Mouse (Mus musculus): Measurements from ENCODE around the gene Ube2s.
"Not testable (repeated sequence)": the region's sequence is repeated elsewhere in the genome, so short reads cannot be mapped to it uniquely, and the experiment has no call there.

Gene Ube2s

DNA sequence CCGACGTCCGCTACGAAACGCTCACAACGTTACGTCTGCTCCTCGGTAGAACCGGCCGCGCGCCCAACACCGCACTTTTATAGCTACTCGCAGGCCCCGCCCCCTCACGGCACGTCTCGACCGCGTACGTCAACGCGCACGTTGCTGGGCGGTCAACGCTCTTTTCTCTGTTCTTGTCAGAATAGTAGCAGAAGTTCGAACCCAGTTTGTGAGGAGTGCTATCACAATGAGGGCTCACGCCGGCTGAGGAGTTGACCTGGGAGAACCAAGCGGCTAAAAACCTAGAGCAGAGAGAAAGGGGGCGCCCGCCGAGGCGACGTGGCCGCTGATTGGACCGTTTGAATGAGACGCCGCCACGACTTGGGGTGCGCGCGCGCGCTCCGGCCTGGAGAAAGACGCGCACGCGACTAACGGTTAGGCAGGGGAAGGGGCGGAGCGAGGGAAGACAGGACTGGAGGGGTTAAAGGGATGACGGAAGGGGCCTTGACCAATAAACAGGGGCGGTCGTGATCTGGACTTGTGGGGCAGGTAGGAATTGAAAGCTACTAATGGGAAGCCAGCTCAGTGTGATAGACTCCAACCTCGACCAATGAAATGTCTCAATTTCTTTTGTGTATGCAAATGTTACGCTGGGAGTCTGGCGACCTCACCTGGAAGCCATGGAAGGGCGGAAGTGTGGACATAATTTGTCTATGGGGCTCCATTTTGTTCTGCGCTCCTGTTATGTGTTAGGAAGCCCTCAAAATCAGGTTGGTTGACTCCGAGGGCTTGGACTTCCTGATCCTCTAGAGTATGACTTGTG is at the start of gene Ube2s:
Gene Ube2s, minus strand, starts transcription at position 288 of the 802 bp plus-strand sequence.
- peak; percentile 98 for DNase-seq

DNA sequence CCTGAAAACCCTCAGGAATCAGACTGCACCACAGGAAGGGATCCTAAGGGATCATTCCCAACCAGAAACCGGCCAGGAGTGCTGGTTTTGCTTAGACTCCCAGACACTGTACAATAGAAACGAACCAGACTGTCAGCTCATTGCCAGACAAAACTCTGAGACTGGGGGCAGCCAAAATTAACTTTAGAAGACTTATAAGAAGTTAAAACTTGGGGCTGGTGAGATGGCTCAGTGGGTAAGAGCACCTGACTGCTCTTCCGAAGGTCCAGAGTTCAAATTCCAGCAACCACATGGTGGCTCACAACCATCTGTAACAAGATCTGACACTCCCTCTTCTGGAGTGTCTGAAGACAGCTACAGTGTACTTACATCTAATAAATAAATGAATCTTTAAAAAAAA is 48.5 kb upstream of the Ube2s start:
- DNase-seq, result not testable (repeated sequence)

DNA sequence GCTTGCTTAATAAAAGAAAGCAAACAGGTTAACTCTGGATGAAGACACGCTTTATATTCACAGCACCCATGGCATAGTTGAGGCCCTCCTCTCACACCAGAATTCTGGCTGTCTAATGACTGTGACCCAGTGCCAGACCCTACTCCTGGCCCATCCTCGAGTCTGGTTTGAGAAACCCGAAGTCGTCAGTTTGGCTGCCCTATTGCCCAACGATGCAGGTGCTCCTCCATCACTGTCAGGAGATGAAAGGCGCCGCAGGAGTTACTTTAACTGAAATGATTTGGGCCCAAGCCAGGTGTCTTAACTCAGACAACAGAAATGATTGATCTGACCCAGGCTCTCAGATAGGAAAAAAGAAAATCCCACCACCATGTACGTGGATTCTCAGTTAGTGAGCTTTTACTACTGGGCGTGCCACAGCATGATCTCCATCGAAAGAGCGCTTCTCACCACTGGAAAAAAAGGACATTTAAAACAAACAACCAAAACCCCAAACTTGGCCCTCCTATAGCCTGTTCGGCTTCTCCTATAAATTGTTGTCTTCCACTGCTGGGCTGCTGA is 47.1 kb upstream of the Ube2s start:
- DNase-seq, result no peak

DNA sequence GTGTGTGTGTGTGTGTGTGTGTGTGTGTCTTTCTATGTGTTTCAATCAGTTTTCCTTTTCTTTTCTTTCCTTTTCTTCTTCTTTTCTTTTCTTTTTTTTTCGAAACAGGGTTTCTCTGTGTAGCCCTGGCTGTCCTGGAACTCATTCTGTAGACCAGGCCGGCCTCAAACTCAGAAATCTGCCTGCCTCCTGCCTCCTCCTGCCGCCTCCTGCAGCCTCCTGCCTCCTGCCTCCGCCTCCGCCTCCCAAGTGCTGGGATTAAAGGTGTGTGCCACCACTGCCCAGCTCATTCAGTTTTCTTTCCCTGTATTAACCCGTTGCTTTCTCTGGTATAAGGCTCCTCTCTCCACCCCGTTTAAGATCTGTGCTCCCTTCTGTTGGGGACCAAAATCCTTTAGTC is 44.9 kb upstream of the Ube2s start:
- DNase-seq, result no peak

DNA sequence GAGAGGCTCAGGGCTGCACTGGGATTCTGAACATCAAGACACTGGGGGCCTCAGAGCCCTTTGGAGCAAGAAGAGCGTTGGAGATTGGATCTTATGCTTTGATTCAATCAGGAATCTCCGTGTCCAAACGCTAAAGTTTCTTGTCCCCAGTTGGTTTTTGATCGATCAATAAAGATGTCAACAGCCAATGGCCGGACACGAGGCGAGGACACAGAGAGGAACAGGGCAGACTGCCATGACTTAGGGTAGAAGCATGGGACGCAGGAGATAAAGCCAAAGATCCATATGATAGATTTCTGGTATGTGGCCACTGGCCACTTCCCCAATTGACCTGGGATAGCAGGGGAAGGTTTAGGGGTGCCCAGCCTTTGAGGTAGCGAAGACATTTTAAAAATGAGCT is 44.1 kb upstream of the Ube2s start:
- no peak for DNase-seq

DNA sequence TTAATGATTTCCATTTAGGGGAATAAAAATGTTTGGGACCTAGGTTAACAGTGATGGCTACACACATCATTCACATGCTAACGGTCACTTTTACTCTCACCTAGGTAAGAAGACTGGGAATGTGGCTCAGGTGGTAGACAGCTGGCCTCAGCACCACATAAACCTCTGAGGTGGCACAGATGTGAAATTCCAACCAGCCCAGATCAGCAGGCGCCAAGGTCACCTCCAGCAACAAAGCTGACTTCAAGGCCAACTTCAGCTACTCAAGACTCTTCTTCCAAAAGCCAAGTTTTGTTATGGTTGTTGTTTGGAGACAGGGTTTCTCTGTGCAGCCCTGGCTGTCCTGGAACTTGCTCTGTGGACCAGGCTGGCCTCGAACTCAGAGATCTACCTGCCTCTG is 41.2 kb upstream of the Ube2s start:
- no peak for DNase-seq

DNA sequence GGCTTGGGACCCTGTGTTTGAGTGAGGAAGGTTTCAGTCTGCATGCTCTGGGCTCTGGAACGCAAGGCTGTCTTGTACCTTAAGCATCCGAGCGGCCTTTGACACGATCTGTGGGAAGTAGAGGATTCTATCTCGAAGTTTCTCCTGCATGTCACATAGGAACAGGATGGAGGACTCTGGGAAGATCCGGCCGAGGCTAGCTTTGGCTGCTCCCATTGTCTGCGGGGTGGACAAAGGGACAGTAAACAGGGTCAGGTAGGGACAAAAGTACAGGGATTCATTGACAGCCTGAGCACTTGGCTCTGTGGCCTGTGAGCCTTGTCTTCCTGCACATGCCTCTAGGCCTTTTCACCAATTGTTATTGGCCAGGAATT is 38.9 kb upstream of the Ube2s start:
- no peak for DNase-seq

DNA sequence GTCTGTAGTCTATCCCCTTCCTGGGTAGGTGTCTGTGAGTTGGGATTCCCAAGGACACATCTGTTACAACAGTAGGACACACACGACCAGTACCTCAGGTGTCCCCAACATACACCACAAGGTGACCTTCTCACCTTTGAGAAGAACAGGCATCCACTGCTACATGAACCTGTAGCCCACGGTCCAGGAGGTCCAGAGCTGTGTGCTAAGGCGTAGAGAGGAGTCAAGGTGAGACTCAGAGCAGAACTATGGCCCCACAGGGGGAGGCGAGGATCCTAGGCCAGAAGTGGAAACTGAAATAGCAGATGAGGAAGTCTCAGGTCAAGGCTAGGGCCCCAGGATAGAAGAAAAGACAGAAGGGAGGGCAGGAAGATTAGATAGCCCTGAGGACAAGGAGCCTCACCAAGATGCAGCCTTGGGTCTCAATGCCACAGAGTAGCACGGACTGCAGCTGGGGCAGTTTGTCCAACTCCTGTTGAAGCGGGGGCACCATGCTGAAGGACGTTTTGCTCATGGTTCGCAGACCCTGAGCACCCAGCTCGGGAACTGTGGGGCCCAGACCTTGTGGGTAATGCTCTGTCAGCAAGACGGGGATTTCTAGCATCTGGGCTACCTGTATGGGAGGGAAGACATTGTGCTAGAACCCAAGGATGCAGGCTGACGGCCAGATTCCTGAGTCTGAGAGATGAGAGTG is 38.4 kb upstream of the Ube2s start:
- no peak for DNase-seq

DNA sequence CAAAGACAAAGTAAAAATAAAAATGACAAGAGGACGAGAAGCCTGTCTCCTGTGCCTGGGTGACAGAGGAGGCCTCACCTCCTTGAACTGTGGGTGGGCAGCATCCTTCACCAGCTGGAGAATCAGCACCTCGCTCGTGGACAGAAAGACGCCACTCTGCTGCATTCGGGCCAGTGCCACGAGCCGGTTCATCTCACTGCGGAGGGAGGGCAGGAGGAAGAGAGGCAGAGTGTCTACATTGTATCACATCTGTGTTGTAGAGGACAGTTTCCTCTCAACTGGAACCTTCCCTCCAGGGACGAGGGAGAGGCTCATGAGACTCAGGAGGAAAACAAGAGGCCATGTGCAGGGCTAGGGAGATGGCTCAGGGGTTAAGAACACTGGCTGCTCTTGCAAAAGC is 37.0 kb upstream of the Ube2s start:
- no peak for DNase-seq

DNA sequence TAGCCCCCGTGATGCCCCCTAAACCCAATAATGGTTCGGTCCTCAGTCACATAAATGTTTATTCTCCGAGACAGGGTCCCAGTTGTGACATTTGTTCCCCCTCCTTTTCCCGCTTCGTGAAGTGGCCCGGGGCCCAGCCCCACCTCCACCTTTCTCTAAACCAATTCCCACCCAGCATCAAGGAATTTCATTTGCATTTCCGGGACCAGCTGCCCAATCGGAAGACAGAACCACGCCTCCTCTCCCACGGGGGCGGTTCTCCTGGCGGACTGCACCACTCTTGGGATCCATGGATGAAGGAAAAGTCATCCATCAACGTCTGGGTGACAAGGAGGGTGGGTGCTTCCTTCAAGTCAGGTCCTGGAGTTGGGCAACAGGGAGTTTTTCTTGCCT is 32.5 kb upstream of the Ube2s start:
- DNase-seq, result peak; percentile 68

DNA sequence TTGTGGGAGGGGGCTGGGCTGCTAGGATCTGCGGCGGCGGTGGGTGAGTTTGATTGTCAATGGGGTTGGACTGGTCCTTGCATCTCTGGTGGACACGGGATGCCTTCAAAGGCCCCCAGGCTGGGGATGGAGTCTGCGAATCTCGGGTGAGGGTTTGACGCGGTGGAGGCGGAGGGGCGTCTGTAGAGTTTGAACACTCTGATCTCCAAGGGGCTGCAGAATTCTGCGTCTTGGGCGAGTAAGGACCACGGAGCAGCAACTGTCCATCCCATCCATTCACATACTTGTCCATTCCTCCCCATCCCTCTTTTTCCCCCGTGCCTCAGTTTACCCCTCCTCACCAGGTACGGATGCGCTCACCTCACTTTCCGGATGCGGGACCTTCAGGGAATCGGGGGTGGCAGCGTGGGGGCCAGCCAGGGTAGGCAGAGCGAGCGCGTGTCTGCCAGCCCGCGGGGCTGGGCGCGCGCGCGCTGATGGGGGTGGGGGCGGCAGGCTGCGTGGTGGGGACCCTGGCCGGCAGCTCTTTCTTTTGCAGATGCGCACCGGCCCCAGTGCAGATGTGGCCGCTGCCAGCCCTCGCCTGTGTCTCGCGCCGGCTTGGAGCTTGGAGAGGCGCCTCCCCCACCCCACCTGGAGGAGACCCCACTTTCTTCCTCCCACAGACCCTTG is 32.0 kb upstream of the Ube2s start, which contains the start of gene Shisa7:
Gene Shisa7, minus strand, starts transcription at position 452 of the 672 bp plus-strand sequence.
- DNase-seq, result no peak

DNA sequence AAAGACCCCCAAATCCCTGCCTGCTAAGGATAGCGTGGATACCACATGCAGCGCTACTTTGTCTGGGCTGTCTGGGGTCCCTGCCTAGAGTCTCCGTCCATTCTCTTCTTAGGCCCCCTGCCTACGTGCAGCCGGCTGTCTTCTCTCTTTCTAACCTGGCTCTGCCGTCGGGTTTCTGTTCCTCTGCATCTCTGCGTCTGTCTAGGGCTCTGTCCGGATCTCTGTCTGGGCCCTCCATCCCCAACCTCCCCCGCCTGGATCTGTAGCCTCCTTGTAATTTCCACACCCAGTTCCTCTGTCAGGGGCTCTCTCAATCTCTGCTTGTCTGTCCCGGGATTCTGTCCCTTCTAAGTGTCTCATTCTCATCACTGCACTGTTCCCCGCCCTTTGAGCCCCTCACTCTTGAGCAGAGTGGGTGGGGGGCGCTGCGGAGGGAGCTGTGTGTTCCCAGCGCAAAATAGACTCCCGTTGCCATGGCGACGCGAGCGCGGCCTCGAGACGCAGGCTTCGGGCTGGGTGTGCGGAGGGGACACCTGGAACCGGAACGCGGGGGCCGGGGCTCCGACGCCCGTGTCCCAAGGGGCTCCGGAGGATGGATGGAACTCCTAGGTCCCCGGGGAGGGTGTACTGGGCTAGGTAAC is 31.3 kb upstream of the Ube2s start:
- peak; percentile 37 for DNase-seq

DNA sequence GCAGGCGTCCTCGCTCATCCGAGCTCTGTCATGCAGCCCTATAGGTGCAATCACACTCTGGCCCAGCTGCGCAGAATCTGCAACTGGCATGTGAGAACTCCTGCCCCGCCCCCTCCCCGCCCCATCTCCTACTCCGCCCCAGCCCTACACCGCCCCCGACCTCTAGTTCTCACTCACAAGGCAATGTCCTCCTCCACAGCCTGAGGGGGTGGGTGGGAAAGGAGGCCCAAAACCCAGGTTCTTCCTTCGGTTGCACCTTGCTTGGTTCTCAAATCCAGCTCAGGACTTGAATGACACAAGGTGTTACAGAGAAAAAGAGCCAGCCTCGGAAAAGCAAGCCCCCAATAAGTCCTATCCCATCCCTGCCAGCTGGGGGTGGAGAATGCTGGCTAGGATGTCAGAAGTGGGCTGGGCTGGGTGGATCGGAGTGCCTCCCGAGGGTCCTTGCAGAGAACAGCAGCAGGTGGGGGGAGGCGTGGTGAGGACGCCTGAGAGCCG is 30.3 kb upstream of the Ube2s start:
- DNase-seq, result no peak

DNA sequence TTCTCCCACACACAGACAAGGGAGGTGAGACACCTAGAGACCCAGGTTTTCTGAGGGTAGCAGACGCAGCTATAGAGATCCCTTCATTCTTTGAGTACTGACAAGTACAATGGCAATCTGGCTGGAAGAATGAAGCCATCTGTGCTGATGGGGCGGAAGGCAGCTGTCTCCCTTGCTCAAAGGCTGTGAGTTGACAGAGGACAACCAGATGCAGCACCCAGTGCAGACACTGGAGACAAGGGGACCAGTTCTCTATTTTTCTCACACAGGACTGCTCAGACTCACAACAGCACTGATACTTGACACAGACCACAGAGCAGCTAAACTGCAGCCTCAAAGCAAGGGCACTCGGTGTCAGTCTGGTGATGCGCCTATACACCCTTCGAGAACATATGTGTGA is 29.7 kb upstream of the Ube2s start:
- DNase-seq, result no peak

DNA sequence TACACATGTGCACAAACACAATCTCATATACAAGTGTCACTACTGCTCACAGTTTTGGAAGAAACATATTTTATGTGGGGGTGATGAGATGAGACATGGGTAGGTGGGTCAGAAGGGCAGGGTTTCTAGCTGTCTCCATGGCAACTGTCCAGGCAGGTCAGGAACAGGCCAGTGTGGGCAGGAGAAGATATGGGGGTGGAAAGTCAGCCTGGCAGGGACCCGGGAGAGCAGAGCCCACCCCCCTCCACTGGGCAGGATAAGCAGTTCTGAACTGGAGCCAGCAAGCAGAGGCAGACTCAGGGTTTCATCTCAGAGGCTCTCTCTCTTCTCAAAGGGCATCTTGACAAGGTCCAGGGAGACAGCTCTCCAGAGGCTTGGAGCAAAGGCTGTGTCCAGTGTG is 25.2 kb upstream of the Ube2s start:
- DNase-seq, result peak; percentile 28

DNA sequence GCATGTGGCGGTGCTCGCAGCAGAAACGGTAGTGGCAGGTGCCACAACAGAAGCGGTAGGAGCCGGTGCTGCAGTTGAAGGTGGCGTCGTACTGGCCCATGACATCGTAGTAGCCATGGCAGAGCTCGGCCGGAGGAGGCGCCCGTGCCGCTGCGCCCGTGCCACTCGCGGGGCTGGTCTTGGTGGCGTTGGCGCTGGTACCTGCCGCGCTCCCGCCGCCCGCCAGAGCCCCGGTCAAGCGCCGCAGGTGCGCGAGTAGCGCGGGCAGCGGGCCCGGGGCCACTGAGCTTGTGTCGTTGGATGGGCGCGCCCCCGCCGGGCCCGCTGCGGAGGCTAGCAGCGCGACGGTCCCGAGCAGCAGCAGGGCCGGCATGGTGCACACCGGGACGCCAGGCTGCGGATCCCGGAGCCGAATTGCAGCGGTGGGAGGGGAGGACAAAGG is 24.0 kb upstream of the Ube2s start:
- peak; percentile 82 for DNase-seq

DNA sequence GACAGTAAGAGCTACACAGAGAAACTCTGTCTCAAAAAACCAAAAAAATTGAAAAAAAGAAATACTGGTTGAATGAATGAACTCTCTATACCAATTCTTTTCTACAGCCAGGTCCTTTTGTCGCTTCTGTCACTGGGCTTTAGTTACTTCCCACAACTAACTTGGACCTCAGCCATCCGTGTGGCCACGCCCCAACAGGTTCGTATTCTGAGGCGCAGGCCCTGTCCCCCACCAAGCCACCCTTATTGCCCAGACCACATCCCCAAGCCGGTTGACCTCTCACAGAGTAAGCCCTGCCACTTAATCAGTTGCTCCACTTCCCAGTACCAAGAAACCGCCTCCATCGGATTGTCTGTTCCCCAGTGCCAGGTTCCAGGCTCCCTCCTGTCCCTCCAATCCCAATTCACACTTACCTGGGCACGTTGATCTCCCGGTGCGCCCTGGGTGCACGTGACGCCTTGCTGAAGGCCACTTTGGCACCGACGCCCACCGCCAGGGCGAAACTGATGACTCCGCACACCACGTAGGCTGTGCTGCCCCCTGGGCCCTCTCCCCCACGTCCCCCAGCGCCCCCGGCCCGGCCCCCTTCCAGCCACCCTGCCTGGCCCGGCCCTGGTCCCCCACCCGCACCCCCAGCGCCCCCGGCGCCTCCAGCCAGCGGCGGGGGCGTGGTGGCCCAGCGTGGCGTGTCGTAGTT is 23.4 kb upstream of the Ube2s start:
- DNase-seq, result peak; percentile 36

DNA sequence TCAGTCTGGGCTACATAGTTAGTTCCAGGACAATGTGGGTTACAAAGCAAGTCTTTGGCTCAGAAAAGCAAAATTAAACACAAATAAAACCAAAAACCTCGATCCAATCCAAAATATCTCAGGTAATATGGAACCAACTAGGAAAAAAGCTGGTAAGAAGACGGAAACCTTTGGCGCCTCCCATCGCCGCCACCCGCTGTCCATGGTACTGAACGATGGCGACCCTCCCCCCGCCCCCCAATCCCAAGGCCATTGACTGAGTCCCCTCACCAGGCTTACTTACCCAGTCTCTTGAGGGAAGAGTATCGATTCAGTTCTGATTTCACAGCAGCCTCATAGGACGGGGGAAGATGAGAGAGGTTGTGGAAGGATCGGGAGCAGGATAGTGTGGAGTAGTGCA is 18.1 kb upstream of the Ube2s start:
- no peak for DNase-seq

DNA sequence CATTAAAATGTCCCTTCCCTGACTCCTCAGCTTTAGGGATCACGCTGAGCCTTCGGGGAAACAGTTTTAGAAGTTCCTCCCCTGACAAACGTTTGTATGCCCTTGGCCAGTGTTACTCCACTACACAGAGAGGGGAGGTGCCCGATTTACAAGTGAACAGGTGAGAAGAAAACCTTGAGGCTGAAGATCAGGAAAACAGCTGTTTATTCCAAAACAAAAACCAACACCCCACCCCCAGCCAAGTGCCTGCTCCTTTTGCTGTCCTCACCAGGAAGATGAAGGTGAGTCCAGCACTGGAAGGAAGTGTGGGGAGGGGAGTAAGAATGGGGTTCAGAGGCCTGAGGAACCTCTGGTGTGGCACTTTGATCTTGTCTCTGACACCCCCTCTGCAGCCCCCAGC is 13.0 kb upstream of the Ube2s start:
- no peak for DNase-seq

DNA sequence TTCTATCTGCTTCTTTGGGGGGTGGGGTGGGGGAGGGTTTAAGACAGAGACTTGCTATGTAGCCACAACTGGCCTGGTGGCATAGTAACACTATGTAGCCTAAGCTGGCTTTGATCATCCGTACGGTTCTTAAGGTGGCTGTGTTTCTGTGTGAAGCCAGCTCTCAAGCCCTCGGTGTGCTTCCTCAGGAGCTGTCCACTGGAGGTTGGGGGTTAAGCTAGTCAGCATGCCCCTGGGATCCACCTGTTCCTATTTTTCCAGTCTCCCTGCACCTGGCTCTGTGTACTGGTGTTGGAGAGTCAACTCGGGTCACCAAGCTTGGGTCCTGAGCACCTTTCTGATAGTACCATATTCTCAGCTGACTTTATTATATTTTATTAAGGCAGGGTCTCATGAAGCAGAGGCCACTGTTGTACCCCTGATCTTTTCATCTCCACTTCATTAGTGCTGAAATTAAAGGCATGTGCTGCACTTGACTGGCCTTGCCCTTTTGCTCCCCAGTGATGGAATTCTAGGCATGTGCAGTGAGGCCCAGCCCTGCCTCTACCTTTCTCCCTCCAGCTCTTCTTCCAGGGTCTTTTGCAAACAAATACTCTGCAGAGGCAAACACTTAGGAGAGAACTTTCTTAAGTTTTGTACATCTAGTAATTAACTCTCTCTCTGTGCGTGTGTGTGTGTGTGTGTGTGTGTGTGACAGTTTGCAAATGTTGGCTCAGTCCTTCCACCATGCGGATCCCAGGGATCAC is 9.9 kb upstream of the Ube2s start:
- DNase-seq, result no peak

DNA sequence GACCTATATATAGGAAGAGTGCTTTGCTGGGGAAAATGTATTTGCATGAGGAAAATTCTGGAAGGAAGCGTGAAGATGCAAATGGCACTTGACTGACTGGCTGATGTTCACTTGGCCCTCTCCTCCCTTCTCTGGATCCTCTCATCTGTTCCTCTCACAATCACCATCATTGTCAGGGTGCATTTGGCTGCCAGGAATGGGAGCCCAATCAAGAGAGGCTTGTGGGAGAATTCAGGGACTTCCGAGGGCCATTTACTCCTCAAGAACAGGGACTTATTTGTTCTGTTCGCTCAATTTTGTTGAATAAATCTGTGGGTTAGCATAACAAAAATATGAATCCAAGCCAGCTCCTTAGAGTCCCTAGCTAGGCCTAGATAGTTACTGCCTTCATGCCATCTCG is 9.3 kb upstream of the Ube2s start:
- DNase-seq, result no peak

Data from cerebellum, adult 11 months (tissue).